Mouse (Mus musculus) kidney, postnatal 0 days (tissue): Measurements from ENCODE around the gene Cyp2c70. TPM values are rescaled to one million over a fixed set of nuclear protein-coding genes. Genes with fewer than 3 reads are reported as not detected.
"Not testable (repeated sequence)": the region's sequence is repeated elsewhere in the genome, so short reads cannot be mapped to it uniquely, and the experiment has no call there.

ENCODE experiments used
- ATAC-seq: fragments of 200-750 bp; cut with Nextera tagmentation; replicated peaks from 2 replicates; pipeline ENCODE4 v1.8.0; 2017; ENCODE audit warnings: low read depth, moderate number of reproducible peaks, moderate TSS enrichment, moderate library complexity; ENCODE audit not compliant: low FRiP score
- DNase-seq: peaks from one replicate; pipeline ENCODE4 v3.0.0-alpha.2; 2016; ENCODE audit warnings: low spot score
- H3K27ac ChIP-seq: fragments of 300-500 bp; sonication (generic); 2 replicates; pipeline ENCODE4 v1.5.1; 2014; ENCODE audit warnings: mild to moderate bottlenecking
- H3K27me3 ChIP-seq: fragments of 300-500 bp; sonication (generic); 2 replicates; pipeline ENCODE4 v1.6.1; 2014; ENCODE audit warnings: low read length, mixed read lengths; ENCODE audit not compliant: insufficient read depth
- H3K36me3 ChIP-seq: fragments of 300-500 bp; sonication (generic); 2 replicates; pipeline ENCODE4 v1.6.1; 2014; ENCODE audit warnings: low read length, mixed read lengths; ENCODE audit not compliant: insufficient read depth
- H3K4me1 ChIP-seq: fragments of 300-500 bp; sonication (generic); replicated peaks from 2 replicates; pipeline ENCODE4 v1.6.1; 2014; ENCODE audit warnings: antibody characterized with exemption, low read length, mixed read lengths; ENCODE audit not compliant: insufficient read depth
- H3K4me2 ChIP-seq: fragments of 300-500 bp; sonication (generic); 2 replicates; pipeline ENCODE4 v1.6.1; 2014; ENCODE audit warnings: mild to moderate bottlenecking, low read length, moderate library complexity, mixed read lengths
- H3K4me3 ChIP-seq: fragments of 300-500 bp; sonication (generic); replicated peaks from 2 replicates; pipeline ENCODE4 v1.5.1; 2014; ENCODE audit warnings: low read depth, low read length
- H3K9ac ChIP-seq: fragments of 300-500 bp; sonication (generic); 2 replicates; pipeline ENCODE4 v1.6.1; 2014; ENCODE audit warnings: low read depth, low read length
- H3K9me3 ChIP-seq: fragments of 300-500 bp; sonication (generic); replicated peaks from 2 replicates; pipeline ENCODE4 v1.6.1; 2016; ENCODE audit warnings: low read length, inconsistent platforms, mixed read lengths
- CTCF ChIP-seq: IDR thresholded peaks from 2 replicates; pipeline ENCODE4 v1.5.1; 2016; ENCODE audit warnings: antibody characterized with exemption, low read depth, mild to moderate bottlenecking, moderate library complexity
- WGBS: fragments of 180-500 bp; shearing (Covaris S2); extraction: QIAGEN DNeasy Blood & Tissue Kit; methylation state at CpG from one replicate; pipeline ENCODE4 v1.1.7; 2014; 5-methylcytosine and 5-hydroxymethylcytosine counted together
- polyA plus RNA-seq: library from polyadenylated mRNA; unstranded; fragments of >200 nt; fragmentation: Nextera tagmentation; extraction: Ambion mirVana; gene quantifications from 2 replicates; pipeline ENCODE4 v1.2.1, GENCODE M21; 2015

Gene Cyp2c70
- polyA plus RNA-seq, 1 experiment from 2014 or later: not detected

- no peaks in the 10 kb centered on the region for H3K4me1 ChIP-seq
- H3K27ac ChIP-seq: no peak overlapping the region
- peak; percentile 85 for TF ChIP-seq CTCF
- no peak overlapping the region for H3K9ac ChIP-seq
- H3K4me2 ChIP-seq: no peak overlapping the region
- H3K27me3 ChIP-seq: no peaks in the 10 kb centered on the region
- H3K9me3 ChIP-seq: no peaks in the 10 kb centered on the region
- DNase-seq (peak; percentile 83), ATAC-seq (no peak)
- 67% methylated on average over 5 of the region's 5 CpGs for WGBS
- H3K4me3 ChIP-seq: no peak overlapping the region
- H3K36me3 ChIP-seq: no peaks in the 10 kb centered on the region
Measured at GRCm38 (mm10) chr19:40225102-40225760, 38.1 kb upstream of the Cyp2c70 start.

GRCm38 (mm10) chr19:40222307-40222706 is 35.2 kb upstream of the Cyp2c70 start:
- not testable (repeated sequence) for DNase-seq, H3K36me3 ChIP-seq, ATAC-seq, H3K9me3 ChIP-seq, H3K27ac ChIP-seq, H3K4me2 ChIP-seq, H3K4me3 ChIP-seq, H3K9ac ChIP-seq, H3K27me3 ChIP-seq, H3K4me1 ChIP-seq
- 77% methylated on average over 9 of the region's 9 CpGs for WGBS

- Histone ChIP-seq H3K4me2 (no peak overlapping the region), H3K27ac (no peak overlapping the region), H3K4me1 (no peaks in the 10 kb centered on the region), H3K9me3 (no peaks in the 10 kb centered on the region), H3K27me3 (no peaks in the 10 kb centered on the region), H3K36me3 (no peaks in the 10 kb centered on the region), H3K9ac (no peak overlapping the region), H3K4me3 (no peak overlapping the region)
- TF ChIP-seq CTCF: no peak
- 73% methylated on average over 5 of the region's 5 CpGs for WGBS
- no peak for ATAC-seq
- no peak for DNase-seq
Measured at GRCm38 (mm10) chr19:40220878-40221277, 33.7 kb upstream of the Cyp2c70 start.

GRCm38 (mm10) chr19:40202947-40203346 is 15.8 kb upstream of the Cyp2c70 start:
- not testable (repeated sequence) for H3K9ac ChIP-seq, H3K4me3 ChIP-seq, H3K36me3 ChIP-seq, DNase-seq, H3K27me3 ChIP-seq, ATAC-seq, H3K4me1 ChIP-seq, H3K27ac ChIP-seq, H3K9me3 ChIP-seq, H3K4me2 ChIP-seq
- 62% methylated on average over 4 of the region's 4 CpGs for whole genome bisulfite sequencing

GRCm38 (mm10) chr19:40190596-40190995 is 3.5 kb upstream of the Cyp2c70 start:
- WGBS: 94% methylated on average over 10 of the region's 10 CpGs
- H3K4me1 ChIP-seq: no peaks in the 10 kb centered on the region
- H3K9ac ChIP-seq: no peak overlapping the region
- no peak overlapping the region for H3K4me2 ChIP-seq
- H3K36me3 ChIP-seq: no peaks in the 10 kb centered on the region
- ATAC-seq (no peak), DNase-seq (no peak)
- no peak overlapping the region for H3K27ac ChIP-seq
- H3K9me3 ChIP-seq: no peaks in the 10 kb centered on the region
- no peak for TF ChIP-seq CTCF
- no peaks in the 10 kb centered on the region for H3K27me3 ChIP-seq
- H3K4me3 ChIP-seq: no peak overlapping the region

- no peak overlapping the region for H3K4me3 ChIP-seq
- DNase-seq: no peak
- no peaks in the 10 kb centered on the region for H3K4me1 ChIP-seq
Measured at GRCm38 (mm10) chr19:40183600-40183999, 3.5 kb downstream of the Cyp2c70 start.

GRCm38 (mm10) chr19:40178311-40178710 is 8.8 kb downstream of the Cyp2c70 start:
- no peak overlapping the region for H3K4me2 ChIP-seq
- H3K9me3 ChIP-seq: no peaks in the 10 kb centered on the region
- TF ChIP-seq CTCF: no peak
- H3K36me3 ChIP-seq: no peaks in the 10 kb centered on the region
- no peak for ATAC-seq
- 77% methylated on average over 4 of the region's 4 CpGs for WGBS
- no peak overlapping the region for H3K27ac ChIP-seq
- H3K27me3 ChIP-seq: no peaks in the 10 kb centered on the region
- DNase-seq: no peak
- H3K4me1 ChIP-seq: no peaks in the 10 kb centered on the region
- H3K4me3 ChIP-seq: no peak overlapping the region
- no peak overlapping the region for H3K9ac ChIP-seq

More at GRCm38 (mm10) chr19:40183600-40183999, 3.5 kb downstream of the Cyp2c70 start:
- TF ChIP-seq CTCF: no peak
- H3K27ac ChIP-seq: no peak overlapping the region
- H3K36me3 ChIP-seq: no peaks in the 10 kb centered on the region
- H3K4me2 ChIP-seq: no peak overlapping the region
- H3K9ac ChIP-seq: no peak overlapping the region
- WGBS: 85% methylated on average over 5 of the region's 5 CpGs
- H3K27me3 ChIP-seq: no peaks in the 10 kb centered on the region
- no peaks in the 10 kb centered on the region for H3K9me3 ChIP-seq
- no peak for ATAC-seq

- not testable (repeated sequence) for ATAC-seq, DNase-seq
- WGBS: 85% methylated on average over 4 of the region's 4 CpGs
Measured at GRCm38 (mm10) chr19:40168391-40168790, 18.7 kb downstream of the Cyp2c70 start.

GRCm38 (mm10) chr19:40126996-40127395 is 60.1 kb downstream of the Cyp2c70 start:
- H3K27me3 ChIP-seq, H3K4me3 ChIP-seq, H3K4me2 ChIP-seq, DNase-seq, H3K27ac ChIP-seq, H3K9me3 ChIP-seq, ATAC-seq, H3K4me1 ChIP-seq, H3K36me3 ChIP-seq, H3K9ac ChIP-seq: not testable (repeated sequence)
- WGBS: 36% methylated on average over 2 of the region's 2 CpGs

More at GRCm38 (mm10) chr19:40168391-40168790, 18.7 kb downstream of the Cyp2c70 start:
- H3K9me3 ChIP-seq, H3K4me1 ChIP-seq, H3K9ac ChIP-seq, H3K27ac ChIP-seq, H3K36me3 ChIP-seq, H3K4me2 ChIP-seq, H3K27me3 ChIP-seq, H3K4me3 ChIP-seq: not testable (repeated sequence)
